Mouse (Mus musculus) liver, embryonic 13.5 days (tissue): ENCODE data around the gene Pptc7. TPM values are rescaled to one million over a fixed set of nuclear protein-coding genes. Genes with fewer than 3 reads are reported as not detected.
"Not testable (repeated sequence)": the region's sequence is repeated elsewhere in the genome, so short reads cannot be mapped to it uniquely, and the experiment has no call there.

Experiments
- ATAC-seq: fragments of 200-750 bp; cut with Nextera tagmentation; 2 replicates; pipeline ENCODE4 v1.8.0; 2017; ENCODE audit warnings: low read depth, mild to moderate bottlenecking, moderate number of reproducible peaks, moderate library complexity
- DNase-seq: peaks from one replicate; pipeline ENCODE4 v3.0.0; 2022
- H3K27ac ChIP-seq: fragments of 300-500 bp; sonication (generic); 2 replicates; pipeline ENCODE4 v1.5.1; 2015; ENCODE audit warnings: moderate library complexity, mild to moderate bottlenecking, inconsistent platforms
- H3K27me3 ChIP-seq: fragments of 300-500 bp; sonication (generic); 2 replicates; pipeline ENCODE4 v1.6.1; 2015; ENCODE audit warnings: mild to moderate bottlenecking, inconsistent platforms
- H3K36me3 ChIP-seq: fragments of 300-500 bp; sonication (generic); 2 replicates; pipeline ENCODE4 v1.6.1; 2015; ENCODE audit warnings: mild to moderate bottlenecking, inconsistent platforms
- H3K4me1 ChIP-seq: fragments of 300-500 bp; sonication (generic); replicated peaks from 2 replicates; pipeline ENCODE4 v1.6.1; 2015; ENCODE audit warnings: inconsistent platforms
- H3K4me2 ChIP-seq: fragments of 300-500 bp; sonication (generic); 2 replicates; pipeline ENCODE4 v1.6.1; 2015; ENCODE audit warnings: inconsistent platforms, mild to moderate bottlenecking, moderate library complexity
- H3K4me3 ChIP-seq: fragments of 300-500 bp; sonication (generic); replicated peaks from 2 replicates; pipeline ENCODE4 v1.5.1; 2015; ENCODE audit warnings: mild to moderate bottlenecking, inconsistent platforms
- H3K9ac ChIP-seq: fragments of 300-500 bp; sonication (generic); 2 replicates; pipeline ENCODE4 v1.6.1; 2015; ENCODE audit warnings: mild to moderate bottlenecking, inconsistent platforms
- H3K9me3 ChIP-seq: fragments of 300-500 bp; sonication (generic); replicated peaks from 2 replicates; pipeline ENCODE4 v1.6.1; 2016; ENCODE audit warnings: inconsistent platforms
- WGBS: fragments of 180-500 bp; shearing (Covaris S2); methylation state at CpG from one replicate; pipeline ENCODE4 v1.1.7; 2015; ENCODE audit not compliant: insufficient replicate concordance; 5-methylcytosine and 5-hydroxymethylcytosine counted together
- polyA plus RNA-seq: library from polyadenylated mRNA; unstranded; fragments of >200 nt; fragmentation: Nextera tagmentation; extraction: Ambion mirVana; gene quantifications from 2 replicates; pipeline ENCODE4 v1.2.1, GENCODE M21; 2015

The Pptc7 gene
- polyA plus RNA-seq, 1 experiment from 2014 or later = 3.4 TPM

- peaks cover 33% of the 10 kb centered on the region for H3K4me1 ChIP-seq
- not testable (repeated sequence) for H3K9ac ChIP-seq, H3K9me3 ChIP-seq, DNase-seq, H3K27ac ChIP-seq, H3K4me2 ChIP-seq, ATAC-seq, H3K4me3 ChIP-seq, H3K27me3 ChIP-seq
- 83% methylated on average over 3 of the region's 3 CpGs for WGBS
- peaks cover 50% of the 10 kb centered on the region for H3K36me3 ChIP-seq
Measured at GRCm38 (mm10) chr5:122318976-122319375, 34.8 kb downstream of the Pptc7 start.

GRCm38 (mm10) chr5:122319474-122320204 lies 35.5 kb downstream of the Pptc7 start:
- Histone ChIP-seq H3K9me3 (no peaks in the 10 kb centered on the region), H3K27ac (no peak overlapping the region), H3K36me3 (peaks cover 56% of the 10 kb centered on the region), H3K4me3 (no peak overlapping the region), H3K4me1 (peaks cover 27% of the 10 kb centered on the region), H3K4me2 (no peak overlapping the region), H3K9ac (no peak overlapping the region), H3K27me3 (no peaks in the 10 kb centered on the region)
- DNase-seq = no peak
- no peak for ATAC-seq
- 77% methylated on average over 14 of the region's 14 CpGs for WGBS

- no peak overlapping the region for H3K27ac ChIP-seq
- peaks cover 62% of the 10 kb centered on the region for H3K36me3 ChIP-seq
- H3K27me3 ChIP-seq = no peaks in the 10 kb centered on the region
- DNase-seq (no peak), ATAC-seq (no peak)
- no peak overlapping the region for H3K9ac ChIP-seq
- no peak overlapping the region for H3K4me3 ChIP-seq
- no peaks in the 10 kb centered on the region for H3K9me3 ChIP-seq
- WGBS = 81% methylated on average over 12 of the region's 12 CpGs
- peaks cover 20% of the 10 kb centered on the region for H3K4me1 ChIP-seq
- no peak overlapping the region for H3K4me2 ChIP-seq
Measured at GRCm38 (mm10) chr5:122320205-122320781, 36.1 kb downstream of the Pptc7 start.

GRCm38 (mm10) chr5:122323523-122323922 lies 39.4 kb downstream of the Pptc7 start:
- no peaks in the 10 kb centered on the region for H3K27me3 ChIP-seq
- no peak overlapping the region for H3K27ac ChIP-seq
- H3K4me2 ChIP-seq = no peak overlapping the region
- H3K4me1 ChIP-seq = no peaks in the 10 kb centered on the region
- ATAC-seq = no peak
- H3K4me3 ChIP-seq = no peak overlapping the region
- H3K9ac ChIP-seq = no peak overlapping the region
- 87% methylated on average over 8 of the region's 8 CpGs for WGBS
- no peak for DNase-seq
- H3K36me3 ChIP-seq = peaks cover 60% of the 10 kb centered on the region
- no peaks in the 10 kb centered on the region for H3K9me3 ChIP-seq

- Histone ChIP-seq H3K4me2 (no peak overlapping the region), H3K27me3 (no peaks in the 10 kb centered on the region), H3K36me3 (peaks cover 48% of the 10 kb centered on the region), H3K4me3 (no peak overlapping the region), H3K9me3 (no peaks in the 10 kb centered on the region), H3K27ac (no peak overlapping the region), H3K9ac (no peak overlapping the region), H3K4me1 (no peaks in the 10 kb centered on the region)
- ATAC-seq (no peak), DNase-seq (no peak)
- WGBS = 82% methylated on average over 23 of the region's 23 CpGs
Measured at GRCm38 (mm10) chr5:122324608-122325431, 40.7 kb downstream of the Pptc7 start.

GRCm38 (mm10) chr5:122325477-122325876 lies 41.3 kb downstream of the Pptc7 start:
- no peak for DNase-seq
- WGBS = 80% methylated on average over 8 of the region's 8 CpGs
- Histone ChIP-seq H3K4me2 (no peak overlapping the region), H3K27me3 (no peaks in the 10 kb centered on the region), H3K27ac (no peak overlapping the region), H3K9me3 (no peaks in the 10 kb centered on the region), H3K9ac (no peak overlapping the region), H3K4me3 (no peak overlapping the region), H3K36me3 (peaks cover 42% of the 10 kb centered on the region), H3K4me1 (no peaks in the 10 kb centered on the region)
- no peak for ATAC-seq

- Histone ChIP-seq H3K27me3 (no peaks in the 10 kb centered on the region), H3K4me3 (no peak overlapping the region), H3K27ac (no peak overlapping the region), H3K4me2 (no peak overlapping the region), H3K36me3 (peaks cover 25% of the 10 kb centered on the region), H3K9ac (no peak overlapping the region), H3K4me1 (no peaks in the 10 kb centered on the region), H3K9me3 (no peaks in the 10 kb centered on the region)
- ATAC-seq = no peak
- 86% methylated on average over 3 of the region's 3 CpGs for WGBS
- no peak for DNase-seq
Measured at GRCm38 (mm10) chr5:122327283-122327682, 43.1 kb downstream of the Pptc7 start.

GRCm38 (mm10) chr5:122330269-122330668 lies 46.1 kb downstream of the Pptc7 start:
- Histone ChIP-seq H3K4me2 (no peak overlapping the region), H3K4me1 (peaks cover 2% of the 10 kb centered on the region; the same call in 1 of the 2 replicates), H3K4me3 (no peak overlapping the region), H3K27ac (no peak overlapping the region), H3K36me3 (peaks cover 8% of the 10 kb centered on the region), H3K9me3 (no peaks in the 10 kb centered on the region), H3K9ac (no peak overlapping the region), H3K27me3 (no peaks in the 10 kb centered on the region)
- 71% methylated on average over 4 of the region's 4 CpGs for WGBS
- ATAC-seq (no peak), DNase-seq (no peak)

GRCm38 (mm10) chr5:122334682-122335081 lies 50.5 kb downstream of the Pptc7 start:
- H3K4me2 ChIP-seq = no peak overlapping the region
- H3K27me3 ChIP-seq = no peaks in the 10 kb centered on the region
- H3K4me1 ChIP-seq = peaks cover 2% of the 10 kb centered on the region; the same call in 1 of the 2 replicates
- no peak for DNase-seq
- no peak overlapping the region for H3K9ac ChIP-seq
- no peaks in the 10 kb centered on the region for H3K9me3 ChIP-seq
- no peaks in the 10 kb centered on the region for H3K36me3 ChIP-seq
- H3K27ac ChIP-seq = no peak overlapping the region
- 51% methylated on average over 3 of the region's 3 CpGs for WGBS
- ATAC-seq = no peak
- H3K4me3 ChIP-seq = no peak overlapping the region

- Histone ChIP-seq H3K27me3 (no peaks in the 10 kb centered on the region), H3K9me3 (no peaks in the 10 kb centered on the region), H3K27ac (no peak overlapping the region), H3K9ac (no peak overlapping the region), H3K4me3 (no peak overlapping the region), H3K4me2 (no peak overlapping the region), H3K36me3 (no peaks in the 10 kb centered on the region), H3K4me1 (peaks cover 2% of the 10 kb centered on the region; the same call in 1 of the 2 replicates)
- ATAC-seq = no peak
- no peak for DNase-seq
- WGBS = 72% methylated on average over 7 of the region's 7 CpGs
Measured at GRCm38 (mm10) chr5:122336554-122337294, 52.6 kb downstream of the Pptc7 start.

- no peak overlapping the region for H3K9ac ChIP-seq
- no peak overlapping the region for H3K4me3 ChIP-seq
- no peak overlapping the region for H3K27ac ChIP-seq
- ATAC-seq (no peak), DNase-seq (no peak)
- H3K9me3 ChIP-seq = no peaks in the 10 kb centered on the region
- 13% methylated on average over 1 of the region's 1 CpGs for WGBS
- no peak overlapping the region for H3K4me2 ChIP-seq
- H3K27me3 ChIP-seq = no peaks in the 10 kb centered on the region
- no peaks in the 10 kb centered on the region for H3K4me1 ChIP-seq
- no peaks in the 10 kb centered on the region for H3K36me3 ChIP-seq
Measured at GRCm38 (mm10) chr5:122342874-122343273, 58.7 kb downstream of the Pptc7 start.
